Comparison of ENCODE assay signal across 12 mouse cellular contexts in the genomic region with DNA sequence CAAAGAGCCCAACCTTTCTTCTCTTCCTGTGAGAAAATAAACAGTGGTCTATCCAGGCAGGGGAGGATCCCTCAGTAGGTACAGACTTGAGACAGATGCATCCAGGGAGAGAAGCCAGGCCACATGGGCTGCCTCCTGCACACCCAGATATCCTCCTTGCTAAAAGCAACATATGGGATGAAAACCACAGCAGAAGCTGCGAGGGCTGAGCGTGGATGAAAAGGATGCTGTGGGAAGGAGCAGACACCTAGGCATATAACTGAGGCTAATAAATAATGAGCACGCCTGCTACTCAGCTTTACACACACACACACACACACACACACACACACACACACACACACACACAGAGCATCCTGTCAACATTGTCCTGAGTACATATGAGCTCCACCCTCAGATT.
A peak's percentile ranks its signal among the peaks of the same experiment; 100 is the strongest.
DNase-seq lines count a peak whose midpoint lies in the region; ATAC-seq and TF ChIP-seq lines count a peak whose summit lies in the region.
"Had no signal": no experiment of that assay in that cellular context is flagged by ENCODE, and none has a peak within 500 bp of the region (broad histone marks: within the 10 kb centered on the region; RNA-seq: fewer than 3 reads in every experiment).

No protein-coding gene starts in this region.

- H3K4me1 ChIP-seq in stomach, postnatal 0 days (replicated peaks; ENCODE audit: control insufficient read depth, insufficient read depth): no peaks in the 10 kb centered on the region

- peak; percentile 91 for DNase-seq in brain, embryonic 14.5 days (ENCODE audit: low read depth)
- DNase-seq in layer of hippocampus, adult 8-10 months (ENCODE audit: low spot score in 2 of 2): peak; percentile 84
- DNase-seq in left cerebral cortex, postnatal 36 days (ENCODE audit: low spot score in 2 of 2): peak; percentile 83 to 84
- DNase-seq in spleen, postnatal 14 days (ENCODE audit: low spot score in 2 of 2): no peak
- no peak for DNase-seq in stomach, postnatal 0 days (ENCODE audit: low spot score)
- no peak for DNase-seq in MN1 (ENCODE audit: low spot score)
- DNase-seq in kidney, adult 8-10 months: no peak
- DNase-seq: lung, embryonic 14.5 days; thymus, postnatal 14 days had no signal

- no peak overlapping the region for H3K4me2 ChIP-seq in stomach, postnatal 0 days (replicated peaks; ENCODE audit: low read depth)
- H3K4me2 ChIP-seq: embryonic facial prominence, embryonic 13.5 days; lung, embryonic 14.5 days had no signal

- TF ChIP-seq EP300 in stomach, postnatal 0 days (optimal IDR thresholded peaks at IDR 0.05): no peak

- no peaks in the 10 kb centered on the region for H3K27me3 ChIP-seq in stomach, postnatal 0 days (ENCODE audit: control insufficient read depth, insufficient read depth, low read length)
- H3K27me3 ChIP-seq: embryonic facial prominence, embryonic 13.5 days had no signal

- no peaks in the 10 kb centered on the region for H3K9me3 ChIP-seq in stomach, postnatal 0 days (ENCODE audit: control insufficient read depth, low read length)
- H3K9me3 ChIP-seq: embryonic facial prominence, embryonic 13.5 days; limb, embryonic 10.5 days had no signal

- no peak for TF ChIP-seq CTCF in brain, embryonic 14.5 days (IDR thresholded peaks at IDR 0.05; ENCODE audit: borderline replicate concordance, extremely low read depth, insufficient read depth, insufficient read length)
- no peak for TF ChIP-seq CTCF in stomach, postnatal 0 days (IDR thresholded peaks at IDR 0.05; ENCODE audit: low read depth)

- H3K9ac ChIP-seq in stomach, postnatal 0 days (ENCODE audit: low read length): no peak overlapping the region
- H3K9ac ChIP-seq: embryonic facial prominence, embryonic 13.5 days; lung, embryonic 14.5 days had no signal

- H3K36me3 ChIP-seq in stomach, postnatal 0 days (ENCODE audit: control insufficient read depth, insufficient read depth, low read length): no peaks in the 10 kb centered on the region
- H3K36me3 ChIP-seq: embryonic facial prominence, embryonic 13.5 days; limb, embryonic 10.5 days had no signal

- WGBS in stomach, postnatal 0 days: 47% methylated on average over 3 of the region's 3 CpGs

- intact Hi-C loops in left cerebral cortex, postnatal 36 days (cut with DNase I): loop anchor here (10.0 kb wide), 1 partner anchor 283 kb away; no protein-coding TSS in a partner anchor

- TF ChIP-seq POLR2A in brain, embryonic 14.5 days (IDR thresholded peaks at IDR 0.05; ENCODE audit: borderline replicate concordance, extremely low read depth, insufficient read depth, insufficient read length, poor library complexity, severe bottlenecking): no peak

- no peak overlapping the region for H3K27ac ChIP-seq in stomach, postnatal 0 days (replicated peaks)
- H3K27ac ChIP-seq: embryonic facial prominence, embryonic 13.5 days; limb, embryonic 10.5 days had no signal

- ATAC-seq in frontal cortex, adult (ENCODE audit: low TSS enrichment): peak; percentile 89
- ATAC-seq in stomach, postnatal 0 days (ENCODE audit: low FRiP score, low TSS enrichment): no peak

- H3K4me3 ChIP-seq in stomach, postnatal 0 days (ENCODE audit: low read depth, low read length): no peak overlapping the region
- H3K4me3 ChIP-seq: embryonic facial prominence, embryonic 13.5 days; limb, embryonic 10.5 days had no signal

Comparison
In these comparisons a context has a peak if more than half of its experiments do, and no peak if none do; other contexts are left out.
1. DNase-seq: peak in brain, embryonic 14.5 days (single experiment), layer of hippocampus, adult 8-10 months (2 of 2) and left cerebral cortex, postnatal 36 days (2 of 2); none in spleen, postnatal 14 days (0 of 2), stomach, postnatal 0 days (single experiment), MN1 (single experiment) and kidney, adult 8-10 months (0 of 2).